Mouse (Mus musculus) myocyte (in vitro differentiated cells): ENCODE measurements at regions not wholly inside any gene's neighbourhood (a gene's known extent, or its start where the extent isn't known, plus 50 kb on each side); places are given as distances from the start of the nearest gene placed in this dataset.

Source experiments
- H3K27me3 ChIP-seq: one replicate; pipeline ENCODE4 v1.6.1; 2011; ENCODE audit not compliant: control insufficient read depth, insufficient read depth, insufficient read length
- H3K36me3 ChIP-seq: one replicate; pipeline ENCODE4 v1.6.1; 2011; ENCODE audit not compliant: control insufficient read depth, insufficient read depth
- H3K4me2 ChIP-seq: one replicate; pipeline ENCODE4 v1.6.1; 2011; ENCODE audit warnings: low read depth, control low read depth
- H3K4me3 ChIP-seq: one replicate; pipeline ENCODE4 v1.5.1; 2011; ENCODE audit warnings: mild to moderate bottlenecking, control low read depth, moderate library complexity
- H3K79me2 ChIP-seq: one replicate; pipeline ENCODE4 v1.6.1; 2011; ENCODE audit not compliant: control insufficient read depth, insufficient read depth
- H3ac ChIP-seq: one replicate; pipeline ENCODE4 v1.6.1; 2011; ENCODE audit not compliant: control insufficient read depth, insufficient read length
- CEBPB ChIP-seq: IDR thresholded peaks from 2 replicates; pipeline ENCODE4 v1.6.1; 2011; ENCODE audit warnings: mild to moderate bottlenecking, moderate library complexity; ENCODE audit not compliant: poor library complexity, insufficient read depth, severe bottlenecking
- E2F4 ChIP-seq: IDR thresholded peaks from one replicate; pipeline ENCODE4 v1.6.1; 2011; ENCODE audit warnings: mild to moderate bottlenecking, control low read depth, moderate library complexity; ENCODE audit not compliant: insufficient read depth
- MAX ChIP-seq: IDR thresholded peaks from one replicate; pipeline ENCODE4 v1.6.1; 2011; ENCODE audit warnings: low read depth, mild to moderate bottlenecking, control low read depth
- MYOD1 ChIP-seq, 3 experiments: IDR thresholded peaks; one replicate each; pipeline ENCODE4 v1.6.1; 2011; ENCODE audit warnings: control low read depth in 2 of 3, low read depth in 2 of 3, mild to moderate bottlenecking in 2 of 3, moderate library complexity in 1 of 3; ENCODE audit not compliant: insufficient read length in 2 of 3, control insufficient read depth in 1 of 3
- MYOG ChIP-seq, 3 experiments: IDR thresholded peaks; one replicate each; pipeline ENCODE4 v1.6.1; 2011; ENCODE audit warnings: control low read depth in 2 of 3, low read depth in 2 of 3, mild to moderate bottlenecking in 2 of 3; ENCODE audit not compliant: insufficient read length in 2 of 3, control insufficient read depth in 1 of 3, insufficient read depth in 1 of 3
- POLR2A ChIP-seq: IDR thresholded peaks from one replicate; pipeline ENCODE4 v1.6.1; 2011; ENCODE audit warnings: low read depth, mild to moderate bottlenecking, control low read depth, moderate library complexity; ENCODE audit not compliant: insufficient read length
- POLR2AphosphoS2 ChIP-seq: IDR thresholded peaks from one replicate; pipeline ENCODE4 v1.6.1; 2011; ENCODE audit warnings: low read depth, control low read depth; ENCODE audit not compliant: insufficient read length
- REST ChIP-seq: IDR thresholded peaks from one replicate; pipeline ENCODE4 v1.6.1; 2011; ENCODE audit warnings: mild to moderate bottlenecking, control low read depth, moderate library complexity; ENCODE audit not compliant: insufficient read depth, insufficient read length
- SRF ChIP-seq: IDR thresholded peaks from one replicate; pipeline ENCODE4 v1.6.1; 2011; ENCODE audit warnings: low read depth; ENCODE audit not compliant: control insufficient read depth, insufficient read length
- TCF12 ChIP-seq: IDR thresholded peaks from one replicate; pipeline ENCODE4 v1.6.1; 2011; ENCODE audit warnings: mild to moderate bottlenecking, control low read depth; ENCODE audit not compliant: poor library complexity, insufficient read depth, severe bottlenecking
- TCF3 ChIP-seq: IDR thresholded peaks from one replicate; pipeline ENCODE4 v1.6.1; 2011; ENCODE audit warnings: low read depth, control low read depth; ENCODE audit not compliant: insufficient read length
- USF1 ChIP-seq: IDR thresholded peaks from one replicate; pipeline ENCODE4 v1.6.1; 2011; ENCODE audit warnings: low read depth, mild to moderate bottlenecking, control low read depth, moderate library complexity

DNA sequence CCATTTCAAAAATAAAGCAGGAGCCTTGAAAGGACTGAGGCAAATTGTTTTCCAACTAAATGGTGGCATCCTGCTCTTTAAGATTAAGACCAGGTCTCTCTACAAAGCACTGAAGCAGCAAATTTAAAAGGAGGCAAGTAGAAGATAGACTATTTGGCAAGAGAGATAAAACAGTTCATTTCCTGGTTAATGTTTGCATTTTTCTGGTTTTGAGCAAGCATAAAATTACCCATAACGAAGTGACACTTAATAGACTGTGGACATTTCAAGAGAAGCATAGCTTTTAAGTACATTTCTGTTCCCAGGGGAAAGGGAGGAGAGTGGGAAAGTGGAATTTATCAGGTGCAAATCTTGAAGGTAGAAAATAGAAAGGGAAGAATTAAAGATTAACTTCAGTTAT, 1035.8 kb upstream of the Fbxo33 start:
- TF ChIP-seq MAX (no peak), POLR2A (no peak), E2F4 (no peak), REST (no peak), USF1 (no peak), SRF (no peak), MYOD1 (IDR thresholded peaks at IDR 0.05; ENCODE audit: control insufficient read depth in 1 of 3, insufficient read length in 2 of 3, low read depth in 2 of 3) (no peak), MYOG (IDR thresholded peaks at IDR 0.05; ENCODE audit: control insufficient read depth in 1 of 3, insufficient read depth in 1 of 3, insufficient read length in 2 of 3, low read depth in 2 of 3) (no peak), CEBPB (no peak), TCF3 (no peak), POLR2AphosphoS2 (no peak), TCF12 (no peak)
- Histone ChIP-seq H3K4me3 (no peak overlapping the region), H3K27me3 (no peaks in the 10 kb centered on the region), H3K79me2 (no peaks in the 10 kb centered on the region), H3ac (no peak overlapping the region), H3K36me3 (no peaks in the 10 kb centered on the region), H3K4me2 (no peak overlapping the region)

DNA sequence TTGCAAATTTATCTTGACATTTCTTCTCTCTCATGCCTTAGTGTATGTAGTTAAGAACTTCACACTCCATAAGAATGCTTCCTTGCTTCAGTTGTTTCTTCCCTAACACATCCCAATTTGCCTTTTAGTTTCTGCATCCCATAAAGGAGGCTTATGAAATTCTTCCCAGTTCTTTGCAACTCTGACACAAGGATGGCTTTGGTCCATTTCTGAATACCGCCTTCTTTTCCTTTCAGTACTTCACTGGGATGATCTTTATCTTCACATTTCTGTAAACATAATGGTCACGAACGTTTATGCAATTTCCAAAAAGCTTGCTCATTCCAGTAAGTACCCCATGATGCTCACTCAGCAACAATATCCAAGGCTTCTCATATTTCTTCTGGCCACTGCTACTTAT, 994.5 kb upstream of the Fbxo33 start:
- H3ac ChIP-seq, result no peak overlapping the region
- no peak overlapping the region for H3K4me3 ChIP-seq
- no peaks in the 10 kb centered on the region for H3K79me2 ChIP-seq
- TF ChIP-seq TCF3 (no peak), TCF12 (no peak), MAX (no peak), MYOG (IDR thresholded peaks at IDR 0.05; ENCODE audit: control insufficient read depth in 1 of 3, insufficient read depth in 1 of 3, insufficient read length in 2 of 3, low read depth in 2 of 3) (no peak), MYOD1 (IDR thresholded peaks at IDR 0.05; ENCODE audit: control insufficient read depth in 1 of 3, insufficient read length in 2 of 3, low read depth in 2 of 3) (no peak), SRF (no peak), CEBPB (0 out of 2 replicates have a peak, but pooled peaks have one; percentile 57), E2F4 (no peak)
- no peaks in the 10 kb centered on the region for H3K27me3 ChIP-seq
- no peak overlapping the region for H3K4me2 ChIP-seq
- no peaks in the 10 kb centered on the region for H3K36me3 ChIP-seq

DNA sequence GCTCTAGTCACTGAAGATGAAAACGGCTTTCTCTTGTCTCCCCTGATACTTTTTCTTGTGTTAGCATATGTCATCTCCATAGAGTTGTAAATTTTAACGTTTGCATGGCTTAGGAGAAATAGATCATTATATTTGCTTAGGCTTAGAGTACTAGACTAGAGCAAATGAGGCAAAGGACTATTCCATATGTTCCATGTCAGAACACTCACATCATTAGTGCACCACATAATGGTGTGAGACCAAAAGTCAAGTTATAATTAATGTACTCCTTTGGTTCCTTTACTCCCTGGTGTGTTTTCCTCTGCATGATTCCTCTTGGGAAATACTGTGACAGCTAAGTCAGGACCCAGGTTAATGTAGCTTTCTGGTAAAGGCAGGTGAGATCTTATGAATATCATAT, 956.2 kb upstream of the Fbxo33 start:
- H3K36me3 ChIP-seq, result no peaks in the 10 kb centered on the region
- no peak overlapping the region for H3K4me2 ChIP-seq
- H3K27me3 ChIP-seq, result no peaks in the 10 kb centered on the region
- H3ac ChIP-seq, result no peak overlapping the region
- no peak overlapping the region for H3K4me3 ChIP-seq
- no peak for TF ChIP-seq E2F4
- no peak for TF ChIP-seq MAX
- TF ChIP-seq MYOD1 (IDR thresholded peaks at IDR 0.05; ENCODE audit: control insufficient read depth in 1 of 3, insufficient read length in 2 of 3, low read depth in 2 of 3), result no peak
- no peak for TF ChIP-seq CEBPB
- no peak for TF ChIP-seq REST
- TF ChIP-seq TCF3, result no peak
- TF ChIP-seq POLR2A, result no peak
- TF ChIP-seq MYOG (IDR thresholded peaks at IDR 0.05; ENCODE audit: control insufficient read depth in 1 of 3, insufficient read depth in 1 of 3, insufficient read length in 2 of 3, low read depth in 2 of 3), result no peak
- TF ChIP-seq POLR2AphosphoS2, result no peak
- TF ChIP-seq SRF, result no peak
- no peaks in the 10 kb centered on the region for H3K79me2 ChIP-seq

DNA sequence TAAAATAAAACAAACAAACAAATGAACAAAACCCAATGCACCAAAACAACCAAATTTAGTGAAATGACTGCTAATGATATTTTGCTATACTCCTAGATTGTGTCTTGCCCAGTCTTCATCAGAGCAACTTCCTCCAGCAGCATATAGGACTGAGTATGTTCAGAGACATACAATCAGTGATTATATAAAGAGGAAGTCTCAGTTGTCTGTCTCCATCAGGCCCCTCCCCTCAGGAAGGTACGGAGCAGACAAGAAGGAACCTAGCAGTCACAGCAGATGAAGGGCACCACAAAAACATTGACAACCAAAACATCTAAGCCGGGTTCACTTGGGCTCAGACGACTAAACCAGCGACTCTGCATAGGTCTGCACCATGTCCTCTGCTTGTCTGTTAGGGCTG, 930.7 kb upstream of the Fbxo33 start:
- Histone ChIP-seq H3K79me2 (no peaks in the 10 kb centered on the region), H3ac (no peak overlapping the region)
- TF ChIP-seq MAX, result no peak

DNA sequence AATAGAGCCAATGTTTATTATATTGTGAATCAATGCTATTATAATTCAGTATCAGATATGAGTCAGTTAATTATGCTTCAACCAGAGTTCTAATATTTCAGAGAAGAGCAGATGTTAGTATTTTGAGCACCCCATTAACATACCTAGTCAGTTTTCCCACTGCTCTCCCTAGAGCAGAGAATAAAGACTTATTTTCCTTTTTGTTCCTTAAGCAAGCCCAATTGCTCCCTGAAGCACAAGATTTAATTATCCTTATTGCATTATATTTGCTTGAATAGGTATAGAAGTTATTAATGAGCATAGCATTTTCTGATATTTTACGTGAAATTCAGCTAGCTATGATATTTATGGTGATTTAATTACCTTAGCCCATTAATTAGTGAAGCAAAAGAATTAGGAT, 927.8 kb upstream of the Fbxo33 start:
- Histone ChIP-seq H3K4me2 (no peak overlapping the region), H3K36me3 (no peaks in the 10 kb centered on the region), H3K27me3 (no peaks in the 10 kb centered on the region), H3K4me3 (no peak overlapping the region), H3ac (no peak overlapping the region), H3K79me2 (no peaks in the 10 kb centered on the region)
- TF ChIP-seq POLR2A, result no peak
- no peak for TF ChIP-seq TCF12
- TF ChIP-seq REST, result no peak
- no peak for TF ChIP-seq TCF3
- no peak for TF ChIP-seq USF1
- no peak for TF ChIP-seq SRF
- TF ChIP-seq POLR2AphosphoS2, result no peak
- TF ChIP-seq CEBPB, result no peak
- TF ChIP-seq E2F4, result no peak

More for the DNA sequence above, 930.7 kb upstream of the Fbxo33 start:
- no peaks in the 10 kb centered on the region for H3K36me3 ChIP-seq
- no peak overlapping the region for H3K4me2 ChIP-seq
- no peaks in the 10 kb centered on the region for H3K27me3 ChIP-seq
- no peak overlapping the region for H3K4me3 ChIP-seq
